Mouse (Mus musculus) midbrain, embryonic 12.5 days (tissue): ENCODE results near the gene Krt87. TPM values are rescaled to one million over a fixed set of nuclear protein-coding genes. Genes with fewer than 3 reads are reported as not detected.

ENCODE experiments used
- ATAC-seq: fragments of 200-750 bp; cut with Nextera tagmentation; 2 replicates; pipeline ENCODE4 v1.8.0; 2017; ENCODE audit warnings: low read depth, moderate TSS enrichment, moderate library complexity; ENCODE audit not compliant: low FRiP score
- H3K27ac ChIP-seq: fragments of 300-500 bp; sonication (generic); replicated peaks from 2 replicates; pipeline ENCODE4 v1.5.1; 2016; ENCODE audit warnings: mild to moderate bottlenecking
- H3K27me3 ChIP-seq: fragments of 300-500 bp; sonication (generic); 2 replicates; pipeline ENCODE4 v1.6.1; 2016; ENCODE audit warnings: mild to moderate bottlenecking
- H3K36me3 ChIP-seq: fragments of 300-500 bp; sonication (generic); 2 replicates; pipeline ENCODE4 v1.6.1; 2016
- H3K4me1 ChIP-seq: fragments of 300-500 bp; sonication (generic); 2 replicates; pipeline ENCODE4 v1.6.1; 2016
- H3K4me2 ChIP-seq: fragments of 300-500 bp; sonication (generic); replicated peaks from 2 replicates; pipeline ENCODE4 v1.6.1; 2016; ENCODE audit warnings: mild to moderate bottlenecking, moderate library complexity
- H3K4me3 ChIP-seq: fragments of 300-500 bp; sonication (generic); 2 replicates; pipeline ENCODE4 v1.5.1; 2016; ENCODE audit warnings: mild to moderate bottlenecking
- H3K9ac ChIP-seq: fragments of 300-500 bp; sonication (generic); replicated peaks from 2 replicates; pipeline ENCODE4 v1.6.1; 2016; ENCODE audit warnings: mild to moderate bottlenecking, moderate library complexity
- H3K9me3 ChIP-seq: fragments of 300-500 bp; sonication (generic); 2 replicates; pipeline ENCODE4 v1.6.1; 2016; ENCODE audit warnings: mild to moderate bottlenecking
- WGBS: fragments of 180-500 bp; shearing (Covaris S2); methylation state at CpG from one replicate; pipeline ENCODE4 v1.1.7; 2016; 5-methylcytosine and 5-hydroxymethylcytosine counted together
- polyA plus RNA-seq: library from polyadenylated mRNA; unstranded; fragments of >200 nt; fragmentation: Nextera tagmentation; extraction: Ambion mirVana; gene quantifications from 2 replicates; pipeline ENCODE4 v1.2.1, GENCODE M21; 2016

The Krt87 gene
- polyA plus RNA-seq, 1 experiment from 2014 or later: 0.15 TPM

DNA sequence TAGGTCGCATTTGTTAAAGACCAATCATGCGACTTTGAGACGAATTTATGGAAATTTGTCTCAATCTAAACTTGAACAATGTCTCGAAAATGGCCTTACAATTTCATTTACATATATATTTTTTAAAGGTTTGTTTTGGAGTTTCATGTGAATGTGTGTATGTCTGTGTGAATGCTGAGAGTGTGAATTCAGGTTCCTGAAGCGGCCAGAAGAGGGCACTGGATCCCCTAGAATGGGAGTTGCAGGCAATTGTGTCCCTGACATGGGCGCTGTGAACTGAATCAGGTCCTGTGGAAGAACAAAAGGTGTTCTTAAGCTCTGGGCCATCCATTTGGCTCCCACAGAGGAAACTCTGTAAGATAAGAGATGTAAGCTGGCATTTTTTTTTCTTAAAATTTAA, 17.3 kb upstream of the Krt87 start:
- H3K27ac ChIP-seq: no peak overlapping the region
- 83% methylated on average over 6 of the region's 6 CpGs for WGBS
- no peak overlapping the region for H3K9ac ChIP-seq
- 0 out of 2 replicates have a peak, but pooled peaks cover 6% of the 10 kb centered on the region for H3K9me3 ChIP-seq
- ATAC-seq: no peak
- no peak overlapping the region for H3K4me2 ChIP-seq
- H3K27me3 ChIP-seq: no peaks in the 10 kb centered on the region
- peaks cover 13% of the 10 kb centered on the region; the same call in 1 of the 2 replicates for H3K4me1 ChIP-seq
- H3K4me3 ChIP-seq: no peak overlapping the region
- H3K36me3 ChIP-seq: no peaks in the 10 kb centered on the region

DNA sequence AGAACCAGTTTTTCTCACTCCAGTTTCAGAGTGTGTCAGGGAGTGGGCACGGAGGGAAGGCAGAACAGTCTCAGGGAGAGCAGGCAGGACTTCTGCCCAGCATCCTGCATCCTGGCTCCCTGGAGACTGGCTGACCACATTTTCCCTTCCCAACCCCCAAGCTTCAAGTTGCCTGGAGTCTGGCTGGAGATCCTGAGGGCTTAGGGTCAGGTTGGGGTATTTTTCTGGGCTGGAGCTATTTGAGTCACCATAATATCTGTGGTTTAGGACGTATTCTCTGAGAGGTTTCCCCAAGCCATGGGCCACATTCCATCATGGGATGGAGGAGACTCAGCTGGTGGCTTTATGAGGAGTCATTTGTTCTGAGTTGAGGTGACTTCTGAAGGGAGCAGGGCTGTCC, 16.7 kb upstream of the Krt87 start:
- no peak overlapping the region for H3K27ac ChIP-seq
- H3K9ac ChIP-seq: no peak overlapping the region
- no peaks in the 10 kb centered on the region for H3K36me3 ChIP-seq
- no peak overlapping the region for H3K4me3 ChIP-seq
- peaks cover 13% of the 10 kb centered on the region; the same call in 1 of the 2 replicates for H3K4me1 ChIP-seq
- no peak overlapping the region for H3K4me2 ChIP-seq
- ATAC-seq: no peak
- WGBS: 91% methylated on average over 2 of the region's 2 CpGs
- H3K9me3 ChIP-seq: 0 out of 2 replicates have a peak, but pooled peaks cover 6% of the 10 kb centered on the region
- no peaks in the 10 kb centered on the region for H3K27me3 ChIP-seq

DNA sequence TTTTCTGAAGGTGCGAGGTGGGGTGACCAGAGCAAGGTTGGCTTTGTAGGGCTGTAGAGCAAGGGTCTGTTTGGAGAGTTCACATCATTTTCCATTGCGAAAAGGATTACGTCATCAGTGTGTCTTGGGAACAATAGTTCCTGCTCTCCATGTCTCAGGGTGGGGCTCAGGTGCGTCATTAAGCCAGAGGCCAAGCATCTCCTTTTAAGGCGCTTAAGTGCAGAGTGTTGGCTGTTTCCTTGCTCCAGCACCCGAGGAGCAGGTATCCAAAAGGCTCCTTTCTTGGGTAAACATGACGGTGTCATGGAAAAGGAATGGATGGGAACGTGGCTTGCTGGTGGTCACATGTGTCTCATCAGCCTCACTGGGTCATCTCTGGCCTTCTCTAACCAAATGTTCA, 16.2 kb upstream of the Krt87 start:
- 90% methylated on average over 8 of the region's 8 CpGs for WGBS
- H3K4me1 ChIP-seq: peaks cover 13% of the 10 kb centered on the region; the same call in 1 of the 2 replicates
- H3K9ac ChIP-seq: no peak overlapping the region
- H3K36me3 ChIP-seq: no peaks in the 10 kb centered on the region
- H3K4me2 ChIP-seq: no peak overlapping the region
- ATAC-seq: no peak
- no peak overlapping the region for H3K27ac ChIP-seq
- H3K4me3 ChIP-seq: no peak overlapping the region
- no peaks in the 10 kb centered on the region for H3K27me3 ChIP-seq
- 0 out of 2 replicates have a peak, but pooled peaks cover 6% of the 10 kb centered on the region for H3K9me3 ChIP-seq

DNA sequence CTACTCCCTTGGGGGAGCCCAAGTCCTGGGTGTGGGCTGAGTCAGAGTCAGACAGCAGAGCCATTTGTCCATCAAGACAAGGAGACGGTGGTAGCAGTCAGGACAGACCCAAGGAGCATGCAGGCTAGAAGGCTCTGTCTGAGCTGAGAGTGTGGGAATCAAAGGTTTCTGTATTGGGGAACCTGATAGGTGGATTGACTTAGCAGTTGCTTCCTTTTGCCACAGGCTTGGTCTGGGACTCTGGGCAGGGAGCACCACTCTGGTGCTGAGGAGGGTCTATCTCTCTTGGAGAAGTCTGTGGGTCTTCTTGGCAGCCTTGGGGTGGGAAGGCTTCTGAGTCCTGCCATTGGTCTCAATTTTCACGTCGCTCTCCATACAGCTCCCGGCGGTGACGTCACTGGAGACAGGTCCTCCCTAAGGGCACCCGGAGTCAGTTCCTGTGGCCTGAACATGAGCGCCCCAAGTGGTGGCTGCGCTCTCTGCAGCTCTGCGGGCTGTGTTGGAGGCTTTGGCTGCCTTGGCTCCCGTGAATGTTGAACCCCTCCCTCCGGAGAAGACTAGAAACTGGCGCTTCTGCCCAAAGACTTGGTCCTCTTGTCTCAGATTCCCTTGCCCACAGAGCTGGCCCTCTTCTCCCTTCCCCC, 14.6 kb upstream of the Krt87 start:
- Histone ChIP-seq H3K36me3 (no peaks in the 10 kb centered on the region), H3K4me1 (peaks cover 4% of the 10 kb centered on the region; the same call in 1 of the 2 replicates), H3K9ac (no peak overlapping the region), H3K27ac (no peak overlapping the region), H3K27me3 (no peaks in the 10 kb centered on the region), H3K9me3 (0 out of 2 replicates have a peak, but pooled peaks cover 6% of the 10 kb centered on the region), H3K4me3 (no peak overlapping the region), H3K4me2 (peak overlapping the region; percentile 28; the same call in 1 of the 2 replicates)
- 0 out of 2 replicates have a peak, but pooled peaks have one; percentile 34 for ATAC-seq
- WGBS: 5% methylated on average over 13 of the region's 13 CpGs

DNA sequence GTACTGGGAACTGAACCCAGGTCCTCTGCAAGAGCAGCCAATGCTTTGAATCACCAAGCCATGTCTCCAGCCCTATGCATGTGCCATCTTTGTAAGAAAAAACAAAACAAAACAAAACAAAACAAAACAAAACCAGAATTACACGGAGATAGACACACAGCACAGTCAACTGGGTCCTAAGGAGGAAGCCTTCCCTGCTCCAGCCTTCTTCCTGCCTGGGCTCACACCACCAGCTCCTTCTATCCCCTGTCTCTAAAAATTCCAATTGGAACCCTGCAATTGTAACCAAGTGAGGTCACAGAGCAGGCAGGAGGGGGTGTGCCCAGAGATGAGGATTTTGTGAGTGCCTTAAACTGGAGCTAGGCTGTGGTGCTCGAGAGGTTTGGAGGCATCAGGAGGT, 8.8 kb upstream of the Krt87 start, which contains the start of gene Krt88:
Krt88 (plus strand) TSS at position 301 of the 400 bp plus-strand sequence.
- Histone ChIP-seq H3K9me3 (no peaks in the 10 kb centered on the region), H3K27ac (no peak within 1 kb of the TSS), H3K4me2 (no peak within 1 kb of the TSS), H3K36me3 (no peaks in the 10 kb centered on the region), H3K4me3 (no peak within 1 kb of the TSS), H3K4me1 (no peaks in the 10 kb centered on the region), H3K27me3 (no peaks in the 10 kb centered on the region), H3K9ac (no peak within 1 kb of the TSS)
- no peak for ATAC-seq
- 74% methylated on average over 2 of the region's 2 CpGs for WGBS

DNA sequence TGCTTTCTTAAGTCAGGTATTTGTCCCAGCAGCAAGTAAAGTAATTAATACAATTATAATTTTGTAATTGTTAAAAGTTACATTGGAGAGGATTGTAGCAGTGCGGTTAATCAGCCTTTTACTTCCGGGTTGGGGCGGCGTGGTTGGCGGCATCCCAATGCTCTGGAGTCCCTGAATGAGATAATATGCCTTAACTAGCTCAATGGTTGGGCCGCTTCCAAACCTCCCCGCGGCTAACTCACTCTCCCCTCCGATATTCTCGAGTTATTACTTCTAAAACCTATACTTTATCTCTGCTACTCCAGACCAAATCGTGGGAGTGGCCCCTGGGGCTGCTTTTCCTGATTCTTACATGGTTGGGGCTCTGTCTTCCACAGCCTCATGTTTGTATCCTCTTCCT, 8.0 kb upstream of the Krt87 start:
- no peaks in the 10 kb centered on the region for H3K36me3 ChIP-seq
- 80% methylated on average over 11 of the region's 11 CpGs for WGBS
- no peak overlapping the region for H3K4me2 ChIP-seq
- no peak overlapping the region for H3K9ac ChIP-seq
- H3K9me3 ChIP-seq: no peaks in the 10 kb centered on the region
- no peak for ATAC-seq
- no peaks in the 10 kb centered on the region for H3K27me3 ChIP-seq
- no peaks in the 10 kb centered on the region for H3K4me1 ChIP-seq
- no peak overlapping the region for H3K4me3 ChIP-seq
- no peak overlapping the region for H3K27ac ChIP-seq

DNA sequence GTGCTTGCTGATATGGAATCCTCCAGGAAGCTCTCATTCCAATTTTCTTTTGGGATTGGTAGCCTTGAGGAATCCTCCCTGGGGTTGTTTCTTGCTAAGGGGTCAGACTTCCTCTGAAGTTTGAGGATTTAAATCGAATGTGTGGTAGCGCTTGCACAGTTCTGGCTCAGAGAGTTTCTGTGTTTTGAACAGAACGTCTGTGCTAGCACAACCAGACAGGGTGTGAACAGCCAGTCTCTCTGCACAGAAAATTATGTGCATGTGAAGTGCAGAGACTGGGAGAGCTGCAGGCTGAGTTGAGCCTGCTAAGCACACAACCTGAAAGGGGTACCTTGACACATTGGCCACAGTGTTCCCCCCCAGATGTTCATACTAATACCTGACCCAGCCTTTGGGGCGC, 2.2 kb upstream of the Krt87 start:
- Histone ChIP-seq H3K4me2 (no peak overlapping the region), H3K27ac (no peak overlapping the region), H3K9me3 (no peaks in the 10 kb centered on the region), H3K36me3 (no peaks in the 10 kb centered on the region), H3K9ac (no peak overlapping the region), H3K4me1 (peaks cover 7% of the 10 kb centered on the region; the same call in 1 of the 2 replicates), H3K27me3 (peaks cover 38% of the 10 kb centered on the region), H3K4me3 (no peak overlapping the region)
- ATAC-seq: no peak
- WGBS: 74% methylated on average over 4 of the region's 4 CpGs

DNA sequence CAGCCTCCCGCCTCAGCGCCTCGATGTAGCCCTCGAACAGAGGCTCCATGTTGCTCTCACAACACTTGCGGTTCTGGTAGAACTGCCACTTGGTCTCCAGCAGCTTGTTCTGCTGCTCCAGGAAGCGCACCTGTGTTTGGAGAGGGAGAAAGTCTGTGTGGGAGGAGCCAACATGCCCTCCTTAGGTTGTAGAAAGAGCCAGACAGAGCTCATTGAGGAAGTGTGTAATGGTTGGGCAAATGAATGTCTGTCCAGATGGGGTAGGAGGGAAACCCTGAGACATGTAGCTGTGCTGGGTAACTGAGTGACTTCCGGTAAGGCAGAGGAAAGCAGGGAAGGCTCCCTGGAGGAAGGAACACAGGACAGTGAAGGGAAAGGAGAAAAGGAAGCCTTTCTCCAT, 2.0 kb downstream of the Krt87 start:
- H3K4me1 ChIP-seq: peaks cover 7% of the 10 kb centered on the region; the same call in 1 of the 2 replicates
- ATAC-seq: no peak
- H3K36me3 ChIP-seq: no peaks in the 10 kb centered on the region
- WGBS: 93% methylated on average over 7 of the region's 7 CpGs
- H3K27me3 ChIP-seq: peaks cover 38% of the 10 kb centered on the region
- H3K9me3 ChIP-seq: no peaks in the 10 kb centered on the region
- H3K9ac ChIP-seq: no peak overlapping the region
- H3K4me3 ChIP-seq: no peak overlapping the region
- H3K4me2 ChIP-seq: no peak overlapping the region
- H3K27ac ChIP-seq: no peak overlapping the region

DNA sequence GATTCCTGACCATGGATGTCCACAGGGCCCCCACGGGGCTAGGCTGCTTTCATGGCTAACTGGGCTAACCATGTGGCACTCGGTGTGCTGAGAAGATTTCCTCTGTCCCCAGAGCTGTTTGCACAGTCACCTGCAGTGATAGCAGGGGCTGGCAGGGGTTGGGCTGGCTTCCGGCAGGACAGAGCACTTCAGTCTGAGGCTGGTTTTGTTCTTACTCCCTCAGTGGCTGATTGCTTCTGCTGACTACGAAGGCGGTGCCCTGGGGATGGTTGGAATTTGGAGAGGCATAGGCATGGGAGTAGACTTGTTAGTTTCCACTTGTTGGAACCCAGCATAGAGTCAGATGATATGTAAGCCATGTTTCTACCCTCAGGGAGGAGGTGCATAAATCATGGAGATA, 13.7 kb downstream of the Krt87 start:
- Histone ChIP-seq H3K4me1 (no peaks in the 10 kb centered on the region), H3K27ac (no peak overlapping the region), H3K4me2 (no peak overlapping the region), H3K9ac (no peak overlapping the region), H3K9me3 (no peaks in the 10 kb centered on the region), H3K27me3 (no peaks in the 10 kb centered on the region; the same call in none of the 2 replicates), H3K4me3 (no peak overlapping the region), H3K36me3 (no peaks in the 10 kb centered on the region)
- WGBS: 31% methylated on average over 5 of the region's 5 CpGs
- no peak for ATAC-seq

DNA sequence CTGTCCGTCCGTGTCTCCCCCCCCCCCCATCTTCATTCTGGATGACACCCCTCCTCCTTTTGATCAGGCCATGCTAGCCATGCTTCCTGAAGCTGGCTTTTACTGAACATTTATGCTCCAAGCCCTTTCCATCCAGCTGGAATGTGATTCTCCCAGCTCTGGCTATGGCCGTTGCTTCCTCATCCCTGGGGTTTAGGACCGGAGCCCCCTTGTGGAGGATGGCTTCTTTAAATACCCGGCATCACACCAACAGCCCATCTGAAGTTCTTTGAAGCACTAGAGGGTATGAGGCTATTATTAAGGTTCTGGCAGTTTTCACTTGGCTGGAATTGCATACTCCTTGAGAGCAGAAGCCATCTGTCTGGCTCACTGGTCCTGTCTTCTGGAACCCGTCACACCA, 17.7 kb downstream of the Krt87 start:
- 48% methylated on average over 4 of the region's 6 CpGs for WGBS
- no peaks in the 10 kb centered on the region; the same call in 1 of the 2 replicates for H3K27me3 ChIP-seq
- no peak overlapping the region for H3K4me3 ChIP-seq
- H3K27ac ChIP-seq: no peak overlapping the region
- no peaks in the 10 kb centered on the region for H3K4me1 ChIP-seq
- no peak for ATAC-seq
- no peaks in the 10 kb centered on the region for H3K9me3 ChIP-seq
- no peak overlapping the region for H3K4me2 ChIP-seq
- no peak overlapping the region for H3K9ac ChIP-seq
- no peaks in the 10 kb centered on the region for H3K36me3 ChIP-seq

DNA sequence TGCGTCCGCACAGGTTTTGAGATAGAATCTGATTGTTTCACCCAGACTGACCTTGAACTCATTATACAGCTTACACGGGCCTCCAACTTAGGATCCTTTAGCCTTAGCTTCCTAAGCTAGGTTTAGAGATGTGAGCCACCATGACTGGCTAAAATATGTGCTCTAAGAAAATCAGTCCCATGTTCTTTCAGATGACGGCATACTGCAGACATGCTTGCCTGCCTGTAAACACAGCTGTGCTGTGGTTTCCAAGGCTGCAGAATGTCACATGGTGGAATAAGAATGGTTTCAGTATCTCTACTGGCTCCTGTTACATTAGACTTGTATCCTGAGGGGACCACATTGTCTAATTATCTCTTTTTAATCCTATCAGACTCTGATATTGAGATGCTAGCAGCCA, 19.7 kb downstream of the Krt87 start:
- Histone ChIP-seq H3K9ac (no peak overlapping the region), H3K36me3 (no peaks in the 10 kb centered on the region), H3K9me3 (no peaks in the 10 kb centered on the region), H3K4me1 (no peaks in the 10 kb centered on the region), H3K4me2 (no peak overlapping the region), H3K27me3 (peaks cover 3% of the 10 kb centered on the region), H3K4me3 (no peak overlapping the region), H3K27ac (no peak overlapping the region)
- WGBS: 83% methylated on average over 4 of the region's 4 CpGs
- ATAC-seq: no peak

DNA sequence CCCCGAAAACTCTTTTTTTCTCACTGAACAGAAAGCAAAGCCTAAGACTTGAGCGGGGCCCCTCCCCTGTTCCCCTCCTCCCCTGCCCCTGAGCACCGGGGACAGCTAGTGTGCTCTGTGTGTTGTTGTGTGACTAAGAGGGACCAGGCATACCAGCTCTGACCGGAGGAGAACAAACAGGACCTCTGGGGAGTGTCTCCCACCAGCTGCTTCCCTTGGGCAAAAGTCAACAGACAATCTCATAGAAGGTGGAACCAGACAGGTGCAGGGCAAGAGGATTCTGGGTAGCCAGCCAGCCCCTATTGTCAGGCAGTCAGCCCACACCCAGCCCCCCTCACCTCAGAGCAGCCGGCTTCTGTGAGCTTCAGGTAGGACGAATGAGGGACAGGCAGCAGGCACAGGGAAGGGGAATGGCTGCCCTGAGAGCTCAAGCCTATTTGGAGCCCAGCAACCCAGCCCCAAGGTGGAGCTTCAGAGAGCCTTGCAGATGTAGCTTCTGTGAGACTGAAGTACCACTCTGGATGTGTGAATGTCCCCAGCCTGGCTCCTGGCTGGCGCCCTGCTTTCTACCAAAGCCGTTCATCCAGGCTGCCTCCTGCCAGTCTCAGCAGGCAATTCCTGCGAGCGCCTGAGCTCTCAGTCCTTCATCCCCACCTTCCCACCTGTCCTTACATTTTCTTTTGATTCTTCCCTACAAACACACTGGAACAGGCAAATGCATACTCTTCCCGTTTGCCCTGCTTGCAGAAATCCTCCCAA, 23.6 kb downstream of the Krt87 start:
- 0 out of 2 replicates have a peak, but pooled peaks cover 2% of the 10 kb centered on the region for H3K4me1 ChIP-seq
- H3K27me3 ChIP-seq: peaks cover 36% of the 10 kb centered on the region
- no peak overlapping the region for H3K4me2 ChIP-seq
- H3K4me3 ChIP-seq: no peak overlapping the region
- H3K27ac ChIP-seq: no peak overlapping the region
- WGBS: 38% methylated on average over 11 of the region's 11 CpGs
- H3K9ac ChIP-seq: no peak overlapping the region
- no peak for ATAC-seq
- H3K9me3 ChIP-seq: no peaks in the 10 kb centered on the region
- H3K36me3 ChIP-seq: no peaks in the 10 kb centered on the region
